Mouse (Mus musculus) ES-CJ7 (cell line): ENCODE measurements around the gene Gse1.

Experiments
- DNase-seq: peaks from one replicate; pipeline ENCODE4 v3.0.0; 2011; ENCODE audit warnings: low read depth, low spot score

The Gse1 gene

DNA sequence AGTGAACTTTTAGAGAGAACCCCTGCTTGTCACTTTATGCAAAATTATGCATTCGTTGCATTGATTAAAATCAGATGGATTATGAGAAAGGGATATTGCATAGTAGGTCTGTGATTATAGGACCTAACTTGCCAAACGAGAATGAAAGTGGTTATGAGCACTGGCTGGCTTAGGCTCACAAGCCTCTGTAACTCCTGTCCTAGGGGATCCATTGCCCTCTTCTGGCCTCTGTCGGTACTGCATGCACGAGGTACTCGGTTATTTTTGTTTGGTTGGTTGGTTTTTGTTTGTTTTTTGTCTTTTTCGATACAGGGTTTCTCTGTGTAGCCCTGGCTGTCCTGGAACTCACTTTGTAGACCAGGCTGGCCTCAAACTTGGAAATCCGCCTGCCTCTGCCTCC is 379.6 kb downstream of the Gse1 start:
- peak; percentile 82 for DNase-seq

DNA sequence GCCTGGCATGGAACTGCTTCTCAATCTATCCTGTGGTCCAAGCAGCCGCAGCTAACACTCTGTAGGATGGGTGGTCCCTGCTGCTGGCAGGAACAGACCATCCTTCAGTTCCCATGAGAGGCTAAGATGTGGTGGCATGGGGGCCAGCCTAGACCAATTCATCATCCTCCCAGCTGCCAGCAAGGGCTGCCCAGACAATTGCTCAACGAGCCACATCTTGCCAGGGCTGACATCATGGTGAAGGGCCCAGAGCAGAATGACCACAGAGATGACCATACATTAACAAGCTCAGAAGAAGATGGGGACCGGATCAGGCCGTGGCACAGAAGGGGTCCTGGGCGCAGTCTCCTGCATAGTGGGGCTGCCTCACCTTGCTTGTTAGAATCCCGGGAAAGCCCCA is 382.6 kb downstream of the Gse1 start:
- DNase-seq, result no peak

DNA sequence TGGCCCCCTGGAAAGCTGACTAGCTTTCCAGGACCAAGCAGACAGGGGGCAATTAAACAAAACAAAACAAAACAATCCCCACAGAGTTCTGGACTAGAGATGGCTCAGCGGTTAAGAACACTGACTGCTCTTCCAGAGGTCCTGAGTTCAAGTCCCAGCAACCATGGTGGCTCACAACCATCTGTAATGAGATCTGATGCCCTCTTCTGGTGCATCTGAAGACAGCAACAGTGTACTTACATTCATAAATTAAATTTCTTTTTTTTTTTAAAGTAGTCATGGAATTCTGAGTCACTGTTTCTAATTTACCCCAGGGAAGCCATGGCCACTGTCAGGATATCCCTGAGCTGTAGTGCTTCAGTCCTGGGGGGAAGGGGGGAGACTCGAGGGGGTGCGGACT is 386.2 kb downstream of the Gse1 start:
- no peak for DNase-seq

DNA sequence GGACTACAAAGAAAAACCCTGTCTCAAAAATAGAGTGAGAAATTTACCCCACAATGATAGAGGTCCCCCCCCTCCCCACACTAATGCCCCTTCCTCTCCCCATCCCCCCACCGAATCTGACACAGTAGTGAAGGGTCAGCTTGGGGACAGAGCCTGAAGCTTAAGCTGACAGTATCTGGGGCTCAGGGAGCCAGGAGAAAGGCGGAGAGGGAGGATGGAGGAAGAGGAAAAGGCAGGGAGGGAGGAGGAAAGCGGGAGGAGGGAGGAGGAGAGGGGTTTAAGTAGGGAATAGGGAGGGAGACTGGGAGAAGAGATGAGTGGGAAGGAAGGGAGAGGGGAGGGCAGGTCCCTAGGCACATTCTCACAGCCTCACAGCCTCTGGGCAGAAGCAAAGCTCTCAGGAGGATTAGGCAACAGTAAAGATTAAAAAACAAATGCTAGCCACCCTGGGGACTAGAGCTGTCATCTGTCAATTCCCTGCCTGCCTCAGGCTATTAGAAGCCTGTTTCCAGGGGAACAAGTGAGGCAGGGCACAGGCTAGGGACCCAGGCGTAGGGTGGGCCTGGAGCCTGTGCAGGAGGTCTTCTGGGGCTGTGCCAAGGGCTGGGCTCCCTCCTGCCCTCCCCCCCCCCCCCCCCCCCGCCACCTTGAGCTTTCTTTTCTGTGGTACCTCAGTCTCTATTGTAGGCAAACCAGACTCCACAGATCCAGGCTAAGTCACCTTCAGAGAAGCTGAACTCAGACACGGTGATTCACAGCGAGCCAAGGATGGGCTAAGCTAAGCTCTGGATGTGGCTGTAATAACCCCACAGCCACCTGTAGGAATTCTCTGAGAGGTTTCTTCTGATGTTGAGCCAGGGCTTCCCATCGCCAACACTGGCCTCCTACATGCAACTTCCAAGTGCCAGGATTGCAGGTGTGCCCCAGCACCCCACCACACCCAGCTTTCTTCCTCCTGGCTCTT is 388.7 kb downstream of the Gse1 start:
- no peak for DNase-seq

DNA sequence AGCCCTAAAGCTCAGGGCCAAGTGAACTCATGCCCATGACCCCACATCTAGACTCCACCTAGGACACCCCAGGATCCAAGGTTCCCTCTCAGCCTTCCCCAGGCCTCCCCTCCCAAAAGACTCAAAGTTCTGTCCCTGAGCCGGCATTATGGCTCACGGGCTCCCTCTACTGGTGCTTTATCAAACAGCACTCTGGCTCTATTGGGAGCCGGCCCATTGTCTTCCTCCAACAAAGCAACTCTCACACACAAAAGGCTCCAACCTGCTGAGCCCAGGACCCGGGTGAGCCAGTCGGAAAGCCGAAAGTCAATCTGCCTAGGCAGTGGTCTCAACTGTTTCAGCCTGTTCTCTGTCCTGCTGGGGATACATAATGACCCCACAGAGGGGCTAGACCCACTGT is 389.9 kb downstream of the Gse1 start:
- peak; percentile 93 for DNase-seq

DNA sequence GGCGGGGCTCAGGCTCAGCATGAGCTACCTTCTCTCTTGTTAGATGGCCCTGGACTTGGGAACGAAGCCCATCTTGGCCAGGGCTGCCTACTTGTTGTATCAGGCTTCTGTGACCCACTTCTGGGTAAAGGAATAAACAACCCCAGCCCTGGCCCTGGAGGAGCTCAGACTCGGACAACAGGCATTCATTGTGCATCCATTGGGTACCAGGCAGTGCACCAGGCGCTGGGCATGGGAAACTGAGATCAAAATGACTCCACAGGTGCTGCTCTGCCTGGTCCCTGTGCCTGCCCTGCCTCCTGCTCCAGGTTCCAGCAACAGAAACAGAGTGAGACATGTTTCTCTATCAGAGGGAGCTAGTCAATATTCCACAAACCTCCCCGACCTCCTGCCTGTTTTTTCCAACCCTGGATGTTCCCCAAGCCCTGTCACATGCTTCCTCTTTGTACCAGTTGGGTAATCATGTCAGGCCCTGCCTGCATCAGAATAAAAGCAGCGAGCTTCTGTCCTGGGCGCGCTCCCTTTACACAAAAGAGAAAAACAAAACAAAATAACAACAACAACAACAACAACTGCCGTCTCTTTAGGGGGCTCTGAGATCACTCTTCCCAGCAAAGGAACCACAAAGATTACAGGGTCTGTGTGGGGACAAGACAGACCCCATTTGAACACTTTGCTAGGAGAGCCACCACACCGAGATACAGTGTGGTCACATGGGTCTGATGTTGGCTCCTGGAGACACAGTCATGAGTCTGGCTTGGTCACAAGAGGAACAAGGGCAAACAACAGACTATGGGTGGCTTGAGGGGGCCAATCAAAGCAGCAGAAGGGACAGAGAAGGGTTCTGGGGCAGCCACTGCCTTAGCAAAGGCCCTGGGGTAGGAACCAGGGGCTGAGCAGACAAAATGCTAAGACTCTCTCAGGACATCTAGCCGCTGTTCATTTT is 391.3 kb downstream of the Gse1 start:
- no peak for DNase-seq

DNA sequence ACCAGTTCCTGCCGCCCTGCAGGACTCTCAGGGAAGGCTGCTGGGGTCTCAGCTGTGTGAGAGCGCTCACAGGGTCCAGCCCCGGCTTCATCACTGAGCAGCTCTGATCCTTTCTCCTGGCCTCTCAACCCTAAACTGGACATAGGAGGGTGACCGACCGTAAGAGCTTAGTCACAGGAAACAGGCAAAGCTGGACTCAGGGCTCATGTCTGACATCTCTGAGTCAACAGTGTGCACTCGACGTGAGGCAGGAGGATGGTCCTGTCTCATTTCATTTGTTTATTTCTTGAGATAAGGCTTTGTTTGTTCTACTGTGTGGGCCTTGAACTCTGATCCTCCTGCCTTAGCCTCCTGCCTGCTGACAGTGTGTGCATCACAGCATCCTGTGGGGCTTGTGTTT is 392.2 kb downstream of the Gse1 start:
- no peak for DNase-seq

DNA sequence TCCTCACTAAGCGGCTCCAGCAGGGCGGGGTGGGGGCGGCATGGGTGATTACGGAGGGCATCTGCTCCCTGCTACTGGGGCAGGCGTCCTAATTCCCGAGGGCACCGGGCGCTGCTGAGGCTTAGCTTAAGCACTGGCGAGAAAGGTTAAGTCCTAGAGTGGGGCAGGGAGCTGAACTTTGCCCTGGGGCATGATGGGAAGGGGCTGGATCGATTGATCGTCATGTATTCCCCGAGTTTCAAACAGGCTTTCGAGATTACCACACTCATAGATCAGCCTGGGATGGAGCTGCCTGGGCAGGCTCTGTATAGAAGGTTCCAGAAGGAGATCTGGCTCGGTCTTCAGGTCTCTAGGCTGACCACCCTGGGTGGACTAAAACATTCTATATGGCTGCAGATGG is 393.9 kb downstream of the Gse1 start:
- DNase-seq, result peak; percentile 59

DNA sequence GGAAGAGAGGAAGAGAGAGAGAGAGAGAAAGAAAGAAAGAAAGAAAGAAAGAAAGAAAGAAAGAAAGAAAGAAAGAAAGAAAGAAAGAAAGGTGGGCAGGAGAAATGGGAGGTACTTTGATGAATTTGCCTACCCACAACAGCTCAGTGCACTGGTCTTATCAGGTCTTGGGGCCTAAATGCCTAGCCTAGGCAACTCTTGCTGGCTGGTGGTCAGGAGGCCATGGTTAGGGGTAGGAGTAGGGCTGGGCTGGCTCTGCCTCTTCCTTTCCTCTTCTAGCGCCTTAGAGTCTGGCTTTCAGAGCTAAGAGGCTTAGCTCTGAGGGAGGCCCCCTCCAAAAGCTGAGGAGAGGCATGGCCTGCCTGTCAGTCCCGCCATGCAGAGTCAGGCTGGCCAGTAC is 395.4 kb downstream of the Gse1 start:
- DNase-seq, result no peak

DNA sequence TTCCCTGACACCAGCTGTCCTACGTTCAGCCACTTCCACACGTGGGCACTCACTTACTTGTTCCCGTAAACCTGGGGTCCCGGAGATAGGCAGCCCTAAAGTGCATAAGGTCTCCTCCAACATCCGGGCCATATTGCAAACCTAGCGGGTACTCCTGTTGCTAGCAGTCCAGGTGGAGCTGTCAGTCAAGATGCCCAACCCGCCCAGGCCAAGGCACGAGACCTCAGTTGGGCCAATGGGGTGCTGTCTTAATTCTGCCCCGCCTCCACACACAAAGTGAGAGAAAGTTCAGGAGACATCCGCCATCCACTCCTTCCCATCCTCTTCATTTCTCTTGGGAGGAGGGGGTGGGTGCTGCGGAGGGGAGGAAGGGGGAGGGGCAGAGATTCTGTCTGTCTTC is 398.2 kb downstream of the Gse1 start:
- DNase-seq, result peak; percentile 98

DNA sequence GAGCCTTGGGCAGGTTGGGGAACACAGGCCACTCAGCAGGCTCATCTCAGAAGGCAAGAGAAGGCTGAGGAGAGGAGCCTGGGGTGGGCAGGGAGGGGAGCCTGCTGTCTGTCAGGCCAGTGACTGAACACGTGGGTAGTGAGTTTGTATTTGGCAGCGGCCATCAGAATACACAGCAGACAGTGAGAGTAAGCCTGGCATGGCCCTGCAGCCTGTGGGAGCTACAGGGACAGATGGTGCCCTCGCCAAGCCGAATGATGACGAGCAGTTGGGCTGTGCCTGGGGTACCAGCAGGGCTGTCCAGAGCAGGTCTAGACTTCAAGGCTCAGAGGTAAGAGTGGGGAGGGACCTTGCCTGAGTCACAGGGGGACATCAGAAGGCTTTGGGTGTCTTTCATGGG is 399.0 kb downstream of the Gse1 start:
- DNase-seq, result no peak

DNA sequence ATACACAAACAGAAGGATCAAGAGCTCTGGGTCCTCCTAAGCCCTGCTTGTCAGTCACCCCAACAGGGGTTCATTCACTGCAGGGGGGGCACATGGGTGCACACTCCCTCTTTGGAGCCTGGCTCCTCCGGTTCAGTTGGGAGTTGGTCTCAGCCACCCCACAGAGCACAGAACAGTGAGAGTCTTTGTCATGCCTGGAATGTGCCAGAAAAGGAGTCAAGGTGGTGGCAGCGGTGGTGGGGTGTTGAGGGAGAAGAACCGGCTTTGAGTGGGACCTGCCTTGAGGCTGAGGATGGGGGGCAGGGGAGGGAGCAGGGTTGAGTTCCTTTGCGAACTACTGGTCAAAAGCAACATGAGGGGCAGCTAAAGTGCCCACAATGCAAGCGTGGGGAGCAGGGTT is 401.8 kb downstream of the Gse1 start:
- DNase-seq, result peak; percentile 55

DNA sequence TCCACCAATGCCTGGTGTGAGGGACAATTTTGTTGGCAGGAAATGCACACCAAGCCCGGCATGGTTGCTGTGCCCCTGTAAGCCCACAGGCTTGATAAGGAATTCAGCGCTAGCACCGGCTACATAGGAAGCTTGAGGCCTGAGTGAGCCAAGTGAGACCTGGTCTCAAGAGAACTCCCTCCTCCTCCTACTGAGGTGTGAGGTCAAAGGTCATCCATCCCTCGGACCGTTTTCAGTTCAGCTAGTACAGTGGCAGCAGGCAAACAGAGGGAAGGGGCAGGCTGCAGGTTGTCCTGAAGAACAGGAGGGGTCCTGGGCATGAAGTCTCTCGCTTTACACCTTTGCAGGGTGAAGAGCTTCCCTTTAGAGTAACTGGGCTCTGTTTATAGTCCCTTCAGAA is 402.6 kb downstream of the Gse1 start:
- peak; percentile 71 for DNase-seq
